Mouse (Mus musculus) effector memory CD4-positive, alpha-beta T cell, adult 7 months (primary cell): ENCODE results near the gene Abcc10. TPM values are rescaled to one million over a fixed set of nuclear protein-coding genes. Genes with fewer than 3 reads are reported as not detected.

ENCODE experiments used
- polyA plus RNA-seq: library from polyadenylated mRNA; unstranded; fragments of 100-300 nt; shearing (Covaris generic); gene quantifications from one replicate; pipeline ENCODE4 v1.2.1, GENCODE M21; 2017

Abcc10 gene
- polyA plus RNA-seq: 6.7 TPM

GRCm38 (mm10) chr17:46327906-46328534 lies at the start of gene Abcc10:
TSS of gene Abcc10 (minus strand) at chr17:46328352.

GRCm38 (mm10) chr17:46297364-46298219 lies 30.6 kb downstream of the Abcc10 start, which contains the start of gene Dlk2:
TSS of gene Dlk2 (plus strand) at chr17:46297421.

GRCm38 (mm10) chr17:46282483-46283123 lies 45.5 kb downstream of the Abcc10 start, which contains the start of gene Tjap1:
TSS of gene Tjap1 (minus strand) at chr17:46283026.

GRCm38 (mm10) chr17:46253452-46254084 lies 74.6 kb downstream of the Abcc10 start, which contains the start of gene Lrrc73:
TSS of gene Lrrc73 (plus strand) at chr17:46253531.

Other genes starting within 250 kb of the Abcc10 start
- 75.2 TPM for gene Mrps18a, start 217.4 kb downstream of the Abcc10 start, polyA plus RNA-seq
- 1.0 TPM for gene Rsph9, start 184.1 kb downstream of the Abcc10 start, polyA plus RNA-seq
- 35.9 TPM for gene Mad2l1bp, start 174.8 kb downstream of the Abcc10 start, polyA plus RNA-seq
- 62.6 TPM for gene Gtpbp2, start 167.3 kb downstream of the Abcc10 start, polyA plus RNA-seq
- gene Polh, start 125.7 kb downstream of the Abcc10 start, polyA plus RNA-seq: 3.1 TPM
- 23.4 TPM for gene Xpo5, start 125.6 kb downstream of the Abcc10 start, polyA plus RNA-seq
- 69.3 TPM for gene Polr1c, start 80.3 kb downstream of the Abcc10 start, polyA plus RNA-seq
- gene Yipf3, start 80.3 kb downstream of the Abcc10 start, polyA plus RNA-seq: 150 TPM
- gene Lrrc73, start 74.8 kb downstream of the Abcc10 start, polyA plus RNA-seq: not detected
- 57.7 TPM for gene Tjap1, start 45.3 kb downstream of the Abcc10 start, polyA plus RNA-seq
- not detected for gene Dlk2, start 30.9 kb downstream of the Abcc10 start, polyA plus RNA-seq
- gene Zfp318, start 55.4 kb upstream of the Abcc10 start, polyA plus RNA-seq: 10.6 TPM
- gene Crip3, start 100.6 kb upstream of the Abcc10 start, polyA plus RNA-seq: not detected
- not detected for gene Slc22a7, start 110.1 kb upstream of the Abcc10 start, polyA plus RNA-seq
- 0.13 TPM for gene Ttbk1, start 159.3 kb upstream of the Abcc10 start, polyA plus RNA-seq
- 0.96 TPM for gene Dnph1, start 168.4 kb upstream of the Abcc10 start, polyA plus RNA-seq
- 5.4 TPM for gene Cul9, start 218.0 kb upstream of the Abcc10 start, polyA plus RNA-seq
- 26.4 TPM for gene Srf, start 227.8 kb upstream of the Abcc10 start, polyA plus RNA-seq